In genomic region chr8:4612932-4613853, GRCm38 (mm10) we compare ENCODE assay signal across 8 mouse cellular contexts. TPM values are rescaled to one million over a fixed set of nuclear protein-coding genes. Genes with fewer than 3 reads are reported as not detected.
DNase-seq lines count a peak whose midpoint lies in the region; ATAC-seq and TF ChIP-seq lines count a peak whose summit lies in the region.

Gene Zfp958, plus strand, starts transcription at chr8:4613167.

- H3K9ac ChIP-seq in ES-Bruce4 (ENCODE audit: low read depth, poor library complexity, severe bottlenecking) = peak within 1 kb of the TSS; percentile 90
- H3K9ac ChIP-seq in forebrain, embryonic 13.5 days = peak within 1 kb of the TSS; percentile 94
- peak within 1 kb of the TSS; percentile 66 for H3K9ac ChIP-seq in liver, postnatal 0 days (replicated peaks)
- H3K9ac ChIP-seq in neural tube, embryonic 14.5 days (replicated peaks; ENCODE audit: low read depth, low read length) = peak within 1 kb of the TSS; percentile 86

- DNase-seq in heart, postnatal 10 days = peak; percentile 97 to 98
- DNase-seq in large intestine, adult 2 months (ENCODE audit: low read depth, low spot score) = peak; percentile 94
- peak; percentile 90 for DNase-seq in liver, postnatal 0 days
- DNase-seq in testis, postnatal 10 days (ENCODE audit: low spot score) = peak; percentile 89

- under 1% methylated on average over 25 of the region's 25 CpGs for WGBS in forebrain, embryonic 13.5 days
- WGBS in large intestine, adult 2 months = under 1% methylated on average over 25 of the region's 25 CpGs
- under 1% methylated on average over 25 of the region's 25 CpGs for WGBS in liver, postnatal 0 days (ENCODE audit: insufficient replicate concordance)
- 1% methylated on average over 25 of the region's 25 CpGs for WGBS in neural tube, embryonic 14.5 days

- no peak for TF ChIP-seq EP300 in ES-Bruce4 (IDR thresholded peaks at IDR 0.05; ENCODE audit: insufficient read depth, low read depth, low read length)
- no peak for TF ChIP-seq EP300 in liver, postnatal 0 days (IDR thresholded peaks at IDR 0.05; ENCODE audit: low read depth)

- H3K27ac ChIP-seq in ES-Bruce4 (ENCODE audit: insufficient read depth, low read length) = peak within 1 kb of the TSS; percentile 96
- peak within 1 kb of the TSS; percentile 85 for H3K27ac ChIP-seq in forebrain, embryonic 13.5 days
- peak within 1 kb of the TSS; percentile 74 for H3K27ac ChIP-seq in liver, postnatal 0 days (ENCODE audit: low read depth)
- H3K27ac ChIP-seq in neural tube, embryonic 14.5 days (ENCODE audit: low read depth, low read length) = peak within 1 kb of the TSS; percentile 87

- TF ChIP-seq CTCF in ES-Bruce4 (IDR thresholded peaks at IDR 0.05; ENCODE audit: low read depth, low read length) = no peak
- TF ChIP-seq CTCF in liver, postnatal 0 days (IDR thresholded peaks at IDR 0.05; ENCODE audit: low read depth) = no peak

- ATAC-seq in cerebellum, adult (ENCODE audit: insufficient number of reproducible peaks, low FRiP score, low TSS enrichment) = peak; percentile 100
- ATAC-seq in forebrain, embryonic 13.5 days = peak; percentile 100
- ATAC-seq in liver, postnatal 0 days = peak; percentile 99
- ATAC-seq in neural tube, embryonic 14.5 days (ENCODE audit: low read depth) = peak; percentile 100

- peaks cover 35% of the 10 kb centered on the region for H3K36me3 ChIP-seq in ES-Bruce4 (ENCODE audit: control insufficient read depth, insufficient read depth, low read length, poor library complexity, severe bottlenecking)
- peaks cover 22% of the 10 kb centered on the region for H3K36me3 ChIP-seq in forebrain, embryonic 13.5 days (ENCODE audit: poor library complexity, severe bottlenecking)
- no peaks in the 10 kb centered on the region for H3K36me3 ChIP-seq in liver, postnatal 0 days (replicated peaks; ENCODE audit: insufficient read depth, low read length)
- no peaks in the 10 kb centered on the region for H3K36me3 ChIP-seq in neural tube, embryonic 14.5 days (ENCODE audit: control insufficient read depth, insufficient read depth, low read length)

- intact Hi-C loops in heart, postnatal 10 days (cut with DNase I) = loop anchor here (2.0 to 10.0 kb wide), 3 partner anchors 64 to 1098 kb away; partner anchors contain the start of genes Evi5l and Pnpla6

- H3K4me2 ChIP-seq in forebrain, embryonic 13.5 days = peak within 1 kb of the TSS; percentile 92
- peak within 1 kb of the TSS; percentile 90 for H3K4me2 ChIP-seq in liver, postnatal 0 days (ENCODE audit: low read depth, low read length)
- peak within 1 kb of the TSS; percentile 89 for H3K4me2 ChIP-seq in neural tube, embryonic 14.5 days (ENCODE audit: low read depth, low read length)

- H3K4me3 ChIP-seq in ES-Bruce4 (ENCODE audit: low read depth, low read length) = peak within 1 kb of the TSS; percentile 95
- peak within 1 kb of the TSS; percentile 90 for H3K4me3 ChIP-seq in forebrain, embryonic 13.5 days
- peak within 1 kb of the TSS; percentile 58 for H3K4me3 ChIP-seq in liver, postnatal 0 days (ENCODE audit: low read depth, low read length)
- H3K4me3 ChIP-seq in neural tube, embryonic 14.5 days (ENCODE audit: low read depth, low read length) = peak within 1 kb of the TSS; percentile 91

- H3K27me3 ChIP-seq in ES-Bruce4 (ENCODE audit: control insufficient read depth, insufficient read depth, low read length, poor library complexity, severe bottlenecking) = no peaks in the 10 kb centered on the region
- H3K27me3 ChIP-seq in forebrain, embryonic 13.5 days = no peaks in the 10 kb centered on the region
- no peaks in the 10 kb centered on the region for H3K27me3 ChIP-seq in liver, postnatal 0 days (ENCODE audit: insufficient read depth, low read length)
- no peaks in the 10 kb centered on the region for H3K27me3 ChIP-seq in neural tube, embryonic 14.5 days (ENCODE audit: control insufficient read depth, insufficient read depth, low read length)

- H3K4me1 ChIP-seq in ES-Bruce4 (ENCODE audit: control insufficient read depth, insufficient read depth, low read length) = peaks cover 1% of the 10 kb centered on the region
- H3K4me1 ChIP-seq in forebrain, embryonic 13.5 days = peaks cover 17% of the 10 kb centered on the region
- H3K4me1 ChIP-seq in liver, postnatal 0 days (ENCODE audit: insufficient read depth) = peaks cover 15% of the 10 kb centered on the region
- H3K4me1 ChIP-seq in neural tube, embryonic 14.5 days (ENCODE audit: control insufficient read depth, insufficient read depth, low read length) = peaks cover 13% of the 10 kb centered on the region

- TF ChIP-seq POLR2A in ES-Bruce4 (IDR thresholded peaks at IDR 0.05; ENCODE audit: insufficient read depth, low read length) = no peak

- H3K9me3 ChIP-seq in ES-Bruce4 (replicated peaks; ENCODE audit: control insufficient read depth, insufficient read depth, low read length, poor library complexity, severe bottlenecking) = peaks cover 18% of the 10 kb centered on the region
- no peaks in the 10 kb centered on the region for H3K9me3 ChIP-seq in forebrain, embryonic 13.5 days (replicated peaks)
- no peaks in the 10 kb centered on the region for H3K9me3 ChIP-seq in liver, postnatal 0 days (ENCODE audit: low read length)
- no peaks in the 10 kb centered on the region for H3K9me3 ChIP-seq in neural tube, embryonic 14.5 days (ENCODE audit: control insufficient read depth, low read length)

RNA-seq across cellular contexts. Expression of gene Zfp958, which starts in this region (rescaled TPM):
- polyA plus RNA-seq in ES-Bruce4 (2011; ENCODE audit: insufficient read depth, insufficient read length, low read depth, missing spikeins) = 19.4 and 21.7 TPM in 2 replicates
- polyA plus RNA-seq in forebrain, embryonic 13.5 days (2015; fragmentation: Nextera tagmentation; extraction: Ambion mirVana) = 16.1 and 16.8 TPM in 2 replicates
- total RNA-seq in heart, postnatal 10 days (2021) = 10 to 100 TPM in 1 of 2 experiments, 1 to 10 TPM in 1; 9.7 to 11.2 TPM
- polyA plus RNA-seq in large intestine, adult 2 months (2012; rRNA removed) = 0.87 and 0.96 TPM in 2 replicates
- polyA plus RNA-seq in liver, postnatal 0 days (2015; fragmentation: Nextera tagmentation; extraction: Ambion mirVana) = 4.2 and 4.3 TPM in 2 replicates
- 22.2 and 22.3 TPM in 2 replicates for polyA plus RNA-seq in neural tube, embryonic 14.5 days (2014; fragmentation: Nextera tagmentation; extraction: Ambion mirVana)

Comparison
In these comparisons a context has a peak if more than half of its experiments do, and no peak if none do; other contexts are left out.
1. Peak in every context shown above with its lines: DNase-seq, ATAC-seq, H3K4me3 ChIP-seq and H3K27ac ChIP-seq.
2. Peak in DNase-seq in large intestine, adult 2 months; RNA of the gene not detected or under 1 TPM.